Mouse (Mus musculus): ENCODE data around the gene Mcf2. TPM values are rescaled to one million over a fixed set of nuclear protein-coding genes. Genes with fewer than 3 reads are reported as not detected.

Mcf2 gene
- polyA plus RNA-seq (2014; fragmentation: Nextera tagmentation; extraction: Ambion mirVana), result 1.0 and 1.2 TPM in 2 replicates

- ATAC-seq (ENCODE audit: low FRiP score) (peak; percentile 86), DNase-seq (ENCODE audit: low spot score, missing footprints) (peak; percentile 91)
- Histone ChIP-seq H3K9ac (ENCODE audit: low read length) (peak within 1 kb of the TSS; percentile 49), H3K4me1 (ENCODE audit: control insufficient read depth, insufficient read depth, low read length) (no peaks in the 10 kb centered on the region), H3K4me2 (peak within 1 kb of the TSS; percentile 69), H3K27me3 (ENCODE audit: control insufficient read depth, insufficient read depth, low read length) (no peaks in the 10 kb centered on the region), H3K9me3 (ENCODE audit: control insufficient read depth, low read length) (no peaks in the 10 kb centered on the region), H3K27ac (ENCODE audit: low read depth, low read length) (no peak within 1 kb of the TSS), H3K4me3 (ENCODE audit: low read depth, low read length) (peak within 1 kb of the TSS; percentile 34), H3K36me3 (ENCODE audit: control insufficient read depth, insufficient read depth, low read length) (no peaks in the 10 kb centered on the region)
- 13% methylated on average over 28 of the region's 28 CpGs for WGBS
Measured at GRCm38 (mm10) chrX:60178744-60179458, at the start of gene Mcf2. Mcf2 (minus strand) TSS chrX:60179089.

- H3K36me3 ChIP-seq (ENCODE audit: control insufficient read depth, insufficient read depth, low read length), result no peaks in the 10 kb centered on the region
- no peak overlapping the region for H3K4me2 ChIP-seq
- no peaks in the 10 kb centered on the region for H3K27me3 ChIP-seq (ENCODE audit: control insufficient read depth, insufficient read depth, low read length)
- no peak overlapping the region for H3K9ac ChIP-seq (ENCODE audit: low read length)
- WGBS, result 28% methylated on average over 1 of the region's 1 CpGs
- H3K9me3 ChIP-seq (ENCODE audit: control insufficient read depth, low read length), result no peaks in the 10 kb centered on the region
- H3K27ac ChIP-seq (ENCODE audit: low read depth, low read length), result no peak overlapping the region
- no peak for ATAC-seq (ENCODE audit: low FRiP score)
- no peak for DNase-seq (ENCODE audit: low spot score, missing footprints)
- H3K4me1 ChIP-seq (ENCODE audit: control insufficient read depth, insufficient read depth, low read length), result no peaks in the 10 kb centered on the region
- H3K4me3 ChIP-seq (ENCODE audit: low read depth, low read length), result no peak overlapping the region
Measured at GRCm38 (mm10) chrX:60187726-60188125, 8.8 kb upstream of the Mcf2 start.

GRCm38 (mm10) chrX:60182611-60183010 lies 3.7 kb upstream of the Mcf2 start:
- H3K4me3 ChIP-seq (ENCODE audit: low read depth, low read length), result no peak overlapping the region
- H3K4me2 ChIP-seq, result no peak overlapping the region
- no peaks in the 10 kb centered on the region for H3K9me3 ChIP-seq (ENCODE audit: control insufficient read depth, low read length)
- no peaks in the 10 kb centered on the region for H3K4me1 ChIP-seq (ENCODE audit: control insufficient read depth, insufficient read depth, low read length)
- H3K36me3 ChIP-seq (ENCODE audit: control insufficient read depth, insufficient read depth, low read length), result no peaks in the 10 kb centered on the region
- WGBS, result 24% methylated on average over 3 of the region's 3 CpGs
- H3K9ac ChIP-seq (ENCODE audit: low read length), result no peak overlapping the region
- DNase-seq (ENCODE audit: low spot score, missing footprints) (no peak), ATAC-seq (ENCODE audit: low FRiP score) (no peak)
- no peaks in the 10 kb centered on the region for H3K27me3 ChIP-seq (ENCODE audit: control insufficient read depth, insufficient read depth, low read length)
- H3K27ac ChIP-seq (ENCODE audit: low read depth, low read length), result no peak overlapping the region

GRCm38 (mm10) chrX:60178025-60178743 lies 705 bp downstream of the Mcf2 start:
- no peaks in the 10 kb centered on the region for H3K4me1 ChIP-seq (ENCODE audit: control insufficient read depth, insufficient read depth, low read length)
- peak overlapping the region; percentile 49 for H3K9ac ChIP-seq (ENCODE audit: low read length)
- peak overlapping the region; percentile 34 for H3K4me3 ChIP-seq (ENCODE audit: low read depth, low read length)
- ATAC-seq (ENCODE audit: low FRiP score) (peak; percentile 65; the same call in 1 of the 2 replicates), DNase-seq (ENCODE audit: low spot score, missing footprints) (no peak)
- no peaks in the 10 kb centered on the region for H3K36me3 ChIP-seq (ENCODE audit: control insufficient read depth, insufficient read depth, low read length)
- H3K4me2 ChIP-seq, result peak overlapping the region; percentile 69
- H3K9me3 ChIP-seq (ENCODE audit: control insufficient read depth, low read length), result no peaks in the 10 kb centered on the region
- no peak overlapping the region for H3K27ac ChIP-seq (ENCODE audit: low read depth, low read length)
- 13% methylated on average over 17 of the region's 19 CpGs for WGBS
- H3K27me3 ChIP-seq (ENCODE audit: control insufficient read depth, insufficient read depth, low read length), result no peaks in the 10 kb centered on the region

- Histone ChIP-seq H3K4me3 (ENCODE audit: low read depth, low read length) (no peak overlapping the region), H3K27ac (ENCODE audit: low read depth, low read length) (no peak overlapping the region), H3K9me3 (ENCODE audit: control insufficient read depth, low read length) (no peaks in the 10 kb centered on the region), H3K36me3 (ENCODE audit: control insufficient read depth, insufficient read depth, low read length) (no peaks in the 10 kb centered on the region), H3K4me2 (no peak overlapping the region), H3K4me1 (ENCODE audit: control insufficient read depth, insufficient read depth, low read length) (no peaks in the 10 kb centered on the region), H3K27me3 (ENCODE audit: control insufficient read depth, insufficient read depth, low read length) (no peaks in the 10 kb centered on the region), H3K9ac (ENCODE audit: low read length) (no peak overlapping the region)
- DNase-seq (ENCODE audit: low spot score, missing footprints) (no peak), ATAC-seq (ENCODE audit: low FRiP score) (no peak)
- WGBS, result 94% methylated on average over 5 of the region's 5 CpGs
Measured at GRCm38 (mm10) chrX:60170106-60170505, 8.8 kb downstream of the Mcf2 start.

GRCm38 (mm10) chrX:60169511-60169910 lies 9.4 kb downstream of the Mcf2 start:
- no peak overlapping the region for H3K9ac ChIP-seq (ENCODE audit: low read length)
- no peaks in the 10 kb centered on the region for H3K36me3 ChIP-seq (ENCODE audit: control insufficient read depth, insufficient read depth, low read length)
- H3K9me3 ChIP-seq (ENCODE audit: control insufficient read depth, low read length), result no peaks in the 10 kb centered on the region
- H3K4me1 ChIP-seq (ENCODE audit: control insufficient read depth, insufficient read depth, low read length), result no peaks in the 10 kb centered on the region
- H3K27ac ChIP-seq (ENCODE audit: low read depth, low read length), result no peak overlapping the region
- H3K4me2 ChIP-seq, result no peak overlapping the region
- WGBS, result 81% methylated on average over 2 of the region's 2 CpGs
- ATAC-seq (ENCODE audit: low FRiP score) (no peak), DNase-seq (ENCODE audit: low spot score, missing footprints) (no peak)
- no peak overlapping the region for H3K4me3 ChIP-seq (ENCODE audit: low read depth, low read length)
- no peaks in the 10 kb centered on the region for H3K27me3 ChIP-seq (ENCODE audit: control insufficient read depth, insufficient read depth, low read length)

- Histone ChIP-seq H3K9ac (ENCODE audit: low read length) (no peak overlapping the region), H3K27me3 (ENCODE audit: control insufficient read depth, insufficient read depth, low read length) (no peaks in the 10 kb centered on the region), H3K36me3 (ENCODE audit: control insufficient read depth, insufficient read depth, low read length) (no peaks in the 10 kb centered on the region), H3K9me3 (ENCODE audit: control insufficient read depth, low read length) (no peaks in the 10 kb centered on the region), H3K4me3 (ENCODE audit: low read depth, low read length) (no peak overlapping the region), H3K27ac (ENCODE audit: low read depth, low read length) (no peak overlapping the region), H3K4me1 (ENCODE audit: control insufficient read depth, insufficient read depth, low read length) (no peaks in the 10 kb centered on the region), H3K4me2 (no peak overlapping the region)
- no peak for DNase-seq (ENCODE audit: low spot score, missing footprints)
- no peak for ATAC-seq (ENCODE audit: low FRiP score)
- WGBS, result 80% methylated on average over 2 of the region's 2 CpGs
Measured at GRCm38 (mm10) chrX:60168796-60169195, 10.1 kb downstream of the Mcf2 start.

GRCm38 (mm10) chrX:60147268-60147974 lies 31.5 kb downstream of the Mcf2 start:
- H3K4me3 ChIP-seq (ENCODE audit: low read depth, low read length), result no peak overlapping the region
- no peaks in the 10 kb centered on the region for H3K27me3 ChIP-seq (ENCODE audit: control insufficient read depth, insufficient read depth, low read length)
- H3K9ac ChIP-seq (ENCODE audit: low read length), result no peak overlapping the region; the same call in 1 of the 2 replicates
- no peaks in the 10 kb centered on the region for H3K4me1 ChIP-seq (ENCODE audit: control insufficient read depth, insufficient read depth, low read length)
- DNase-seq (ENCODE audit: low spot score, missing footprints) (no peak), ATAC-seq (ENCODE audit: low FRiP score) (peak; percentile 67; the same call in 1 of the 2 replicates)
- WGBS, result 21% methylated on average over 13 of the region's 13 CpGs
- no peak overlapping the region for H3K27ac ChIP-seq (ENCODE audit: low read depth, low read length)
- no peaks in the 10 kb centered on the region for H3K36me3 ChIP-seq (ENCODE audit: control insufficient read depth, insufficient read depth, low read length)
- peak overlapping the region; percentile 35; the same call in 1 of the 2 replicates for H3K4me2 ChIP-seq
- H3K9me3 ChIP-seq (ENCODE audit: control insufficient read depth, low read length), result no peaks in the 10 kb centered on the region

GRCm38 (mm10) chrX:60075359-60075758 lies 103.5 kb downstream of the Mcf2 start:
- Histone ChIP-seq H3K4me2 (no peak overlapping the region), H3K27me3 (ENCODE audit: control insufficient read depth, insufficient read depth, low read length) (no peaks in the 10 kb centered on the region), H3K4me1 (ENCODE audit: control insufficient read depth, insufficient read depth, low read length) (no peaks in the 10 kb centered on the region), H3K9me3 (ENCODE audit: control insufficient read depth, low read length) (no peaks in the 10 kb centered on the region), H3K9ac (ENCODE audit: low read length) (no peak overlapping the region), H3K36me3 (ENCODE audit: control insufficient read depth, insufficient read depth, low read length) (no peaks in the 10 kb centered on the region), H3K27ac (ENCODE audit: low read depth, low read length) (no peak overlapping the region), H3K4me3 (ENCODE audit: low read depth, low read length) (no peak overlapping the region)
- ATAC-seq (ENCODE audit: low FRiP score), result no peak
- WGBS, result 79% methylated on average over 1 of the region's 1 CpGs
- no peak for DNase-seq (ENCODE audit: low spot score, missing footprints)

Measured in midbrain, embryonic 11.5 days (tissue).